Mouse (Mus musculus) limb, embryonic 14.5 days (tissue): ENCODE data around the gene Dennd4c. TPM values are rescaled to one million over a fixed set of nuclear protein-coding genes. Genes with fewer than 3 reads are reported as not detected.

Source experiments
- ATAC-seq: fragments of 200-750 bp; cut with Nextera tagmentation; 2 replicates; pipeline ENCODE4 v1.8.0; 2017; ENCODE audit warnings: low read depth, moderate number of reproducible peaks, moderate TSS enrichment; ENCODE audit not compliant: low FRiP score
- DNase-seq: peaks from one replicate; pipeline ENCODE4 v3.0.0-alpha.2; 2015; ENCODE audit warnings: low spot score
- H3K27ac ChIP-seq: fragments of 300-500 bp; sonication (generic); replicated peaks from 2 replicates; pipeline ENCODE4 v1.5.1; 2014; ENCODE audit warnings: low read depth, mild to moderate bottlenecking, low read length, moderate library complexity, mixed read lengths
- H3K27me3 ChIP-seq: fragments of 300-500 bp; sonication (generic); 2 replicates; pipeline ENCODE4 v1.6.1; 2014; ENCODE audit warnings: low read length, mixed read lengths; ENCODE audit not compliant: control insufficient read depth, insufficient read depth
- H3K36me3 ChIP-seq: fragments of 300-500 bp; sonication (generic); 2 replicates; pipeline ENCODE4 v1.6.1; 2014; ENCODE audit warnings: mild to moderate bottlenecking, low read length, moderate library complexity, mixed read lengths; ENCODE audit not compliant: control insufficient read depth, insufficient read depth
- H3K4me1 ChIP-seq: fragments of 300-500 bp; sonication (generic); 2 replicates; pipeline ENCODE4 v1.6.1; 2014; ENCODE audit warnings: antibody characterized with exemption, low read length, mixed read lengths; ENCODE audit not compliant: control insufficient read depth, insufficient read depth
- H3K4me2 ChIP-seq: fragments of 300-500 bp; sonication (generic); replicated peaks from 2 replicates; pipeline ENCODE4 v1.6.1; 2014; ENCODE audit warnings: low read depth, mild to moderate bottlenecking, low read length, moderate library complexity; ENCODE audit not compliant: severe bottlenecking
- H3K4me3 ChIP-seq: fragments of 300-500 bp; sonication (generic); replicated peaks from 2 replicates; pipeline ENCODE4 v1.5.1; 2014; ENCODE audit warnings: low read length
- H3K9ac ChIP-seq: fragments of 300-500 bp; sonication (generic); 2 replicates; pipeline ENCODE4 v1.6.1; 2014; ENCODE audit warnings: mild to moderate bottlenecking, low read depth, low read length, moderate library complexity; ENCODE audit not compliant: severe bottlenecking
- H3K9me3 ChIP-seq: fragments of 300-500 bp; sonication (generic); 2 replicates; pipeline ENCODE4 v1.6.1; 2016; ENCODE audit warnings: low read length; ENCODE audit not compliant: control insufficient read depth
- POLR2A ChIP-seq: fragments of 200-500 bp; IDR thresholded peaks from 2 replicates; pipeline ENCODE4 v1.8.0; 2012; ENCODE audit warnings: inconsistent platforms, mild to moderate bottlenecking, moderate library complexity, borderline replicate concordance; ENCODE audit not compliant: insufficient read depth, insufficient read length; ENCODE audit errors: extremely low read depth
- WGBS: fragments of 180-500 bp; shearing (Covaris S2); extraction: QIAGEN DNeasy Blood & Tissue Kit; methylation state at CpG from one replicate; pipeline ENCODE4 v1.1.7; 2014; 5-methylcytosine and 5-hydroxymethylcytosine counted together
- polyA plus RNA-seq, 2 experiments: library from polyadenylated mRNA; depleted of rRNA in 1 of 2; stranded (reverse) in 1 of 2; unstranded in 1 of 2; fragments of >200 nt; fragmentation: Nextera tagmentation in 1 of 2; extraction: Ambion mirVana in 1 of 2; gene quantifications; 2 replicates each; pipeline versions ENCODE4 v1.2.1 to v1.2.3; 2012 to 2014

Gene Dennd4c
- polyA plus RNA-seq, 2 experiments = 8.7 to 11.9 TPM

- WGBS = 18% methylated on average over 14 of the region's 14 CpGs
- Histone ChIP-seq H3K4me3 (no peak overlapping the region), H3K27me3 (no peaks in the 10 kb centered on the region), H3K4me2 (no peak overlapping the region), H3K4me1 (peaks cover 9% of the 10 kb centered on the region; the same call in 1 of the 2 replicates), H3K36me3 (no peaks in the 10 kb centered on the region), H3K27ac (no peak overlapping the region; the same call in 1 of the 2 replicates), H3K9ac (no peak overlapping the region), H3K9me3 (no peaks in the 10 kb centered on the region)
- peak; percentile 72 for DNase-seq
- ATAC-seq = peak; percentile 60; the same call in 1 of the 2 replicates
- TF ChIP-seq POLR2A = no peak
Observed at GRCm38 (mm10) chr4:86898791-86899474, 150.6 kb downstream of the Dennd4c start.

Other genes starting within 250 kb of the Dennd4c start
- 0.08 and 0.14 TPM in 2 replicates for gene Saxo1, start 190.2 kb upstream of the Dennd4c start, polyA plus RNA-seq (2012; rRNA removed)
- not detected in 2 replicates for gene Saxo1, start 190.2 kb upstream of the Dennd4c start, polyA plus RNA-seq (2014; fragmentation: Nextera tagmentation; extraction: Ambion mirVana)
- gene Rraga, start 172.9 kb upstream of the Dennd4c start, polyA plus RNA-seq (2012; rRNA removed) = 107 and 112 TPM in 2 replicates
- 96.1 and 106 TPM in 2 replicates for gene Rraga, start 172.9 kb upstream of the Dennd4c start, polyA plus RNA-seq (2014; fragmentation: Nextera tagmentation; extraction: Ambion mirVana)
- gene Haus6, start 136.5 kb upstream of the Dennd4c start, polyA plus RNA-seq (2012; rRNA removed) = 8.5 and 10.2 TPM in 2 replicates
- 12.8 and 14.2 TPM in 2 replicates for gene Haus6, start 136.5 kb upstream of the Dennd4c start, polyA plus RNA-seq (2014; fragmentation: Nextera tagmentation; extraction: Ambion mirVana)
- gene Plin2, start 78.5 kb upstream of the Dennd4c start, polyA plus RNA-seq (2012; rRNA removed) = 80.4 TPM in 2 replicates
- 84.5 and 91.2 TPM in 2 replicates for gene Plin2, start 78.5 kb upstream of the Dennd4c start, polyA plus RNA-seq (2014; fragmentation: Nextera tagmentation; extraction: Ambion mirVana)
- 1,562 and 2,024 TPM in 2 replicates for gene Rps6, start 108.9 kb downstream of the Dennd4c start, polyA plus RNA-seq (2012; rRNA removed)
- 903 and 916 TPM in 2 replicates for gene Rps6, start 108.9 kb downstream of the Dennd4c start, polyA plus RNA-seq (2014; fragmentation: Nextera tagmentation; extraction: Ambion mirVana)
- 8.3 and 8.6 TPM in 2 replicates for gene Acer2, start 125.8 kb downstream of the Dennd4c start, polyA plus RNA-seq (2012; rRNA removed)
- gene Acer2, start 125.8 kb downstream of the Dennd4c start, polyA plus RNA-seq (2014; fragmentation: Nextera tagmentation; extraction: Ambion mirVana) = 15.9 and 19.4 TPM in 2 replicates